Mouse (Mus musculus): ENCODE results near the gene Slc22a14. TPM values are rescaled to one million over a fixed set of nuclear protein-coding genes. Genes with fewer than 3 reads are reported as not detected.

Gene Slc22a14
- polyA plus RNA-seq, 1 experiment = not detected

DNA sequence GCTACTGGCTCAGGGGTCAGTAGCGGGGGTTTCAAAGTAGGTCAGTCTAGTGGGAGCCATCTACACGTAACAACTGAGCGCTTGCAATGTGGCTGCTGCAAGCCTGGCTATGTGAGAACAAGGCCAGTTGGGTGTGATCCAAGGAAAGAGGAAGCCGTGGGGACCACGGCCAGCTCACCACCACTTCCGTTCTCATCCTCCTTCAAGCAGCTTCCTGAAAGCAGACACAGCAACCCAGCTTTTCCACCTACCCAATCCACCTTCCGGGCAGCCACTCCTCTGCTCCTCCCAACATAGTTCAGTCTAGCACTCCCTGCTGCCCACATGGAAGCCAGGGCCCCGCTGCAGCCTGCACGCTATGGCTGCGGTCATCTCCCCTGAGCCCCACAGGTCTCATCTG is 31.0 kb downstream of the Slc22a14 start:
- H3K4me2 ChIP-seq (ENCODE audit: low read depth) = no peak overlapping the region
- no peak overlapping the region for H3K4me3 ChIP-seq
- TF ChIP-seq POLR2A (IDR thresholded peaks at IDR 0.05; ENCODE audit: insufficient read length, low read depth) (no peak), MAX (IDR thresholded peaks at IDR 0.05; ENCODE audit: low read depth) (no peak), MYOD1 (IDR thresholded peaks at IDR 0.05; ENCODE audit: control insufficient read depth in 1 of 3, insufficient read length in 2 of 3, low read depth in 2 of 3) (no peak), CEBPB (IDR thresholded peaks at IDR 0.05; ENCODE audit: insufficient read depth, poor library complexity, severe bottlenecking) (no peak), REST (IDR thresholded peaks at IDR 0.05; ENCODE audit: insufficient read depth, insufficient read length) (no peak), MYOG (IDR thresholded peaks at IDR 0.05; ENCODE audit: control insufficient read depth in 1 of 3, insufficient read depth in 1 of 3, insufficient read length in 2 of 3, low read depth in 2 of 3) (no peak), E2F4 (IDR thresholded peaks at IDR 0.05; ENCODE audit: insufficient read depth) (no peak), SRF (IDR thresholded peaks at IDR 0.05; ENCODE audit: control insufficient read depth, insufficient read length, low read depth) (no peak), TCF3 (IDR thresholded peaks at IDR 0.05; ENCODE audit: insufficient read length, low read depth) (no peak), TCF12 (IDR thresholded peaks at IDR 0.05; ENCODE audit: insufficient read depth, poor library complexity, severe bottlenecking) (no peak), USF1 (IDR thresholded peaks at IDR 0.05; ENCODE audit: low read depth) (no peak), POLR2AphosphoS2 (IDR thresholded peaks at IDR 0.05; ENCODE audit: insufficient read length, low read depth) (no peak)
- no peaks in the 10 kb centered on the region for H3K27me3 ChIP-seq (ENCODE audit: control insufficient read depth, insufficient read depth, insufficient read length)
- H3ac ChIP-seq (ENCODE audit: control insufficient read depth, insufficient read length) = no peak overlapping the region
- no peaks in the 10 kb centered on the region for H3K36me3 ChIP-seq (ENCODE audit: control insufficient read depth, insufficient read depth)
- H3K79me2 ChIP-seq (ENCODE audit: control insufficient read depth, insufficient read depth) = peaks cover 4% of the 10 kb centered on the region

- TF ChIP-seq SRF (IDR thresholded peaks at IDR 0.05; ENCODE audit: control insufficient read depth, insufficient read length, low read depth) = no peak
- TF ChIP-seq CEBPB (IDR thresholded peaks at IDR 0.05; ENCODE audit: insufficient read depth, poor library complexity, severe bottlenecking) = no peak
- TF ChIP-seq TCF12 (IDR thresholded peaks at IDR 0.05; ENCODE audit: insufficient read depth, poor library complexity, severe bottlenecking) = no peak
- TF ChIP-seq REST (IDR thresholded peaks at IDR 0.05; ENCODE audit: insufficient read depth, insufficient read length) = no peak
- no peak for TF ChIP-seq MYOG (IDR thresholded peaks at IDR 0.05; ENCODE audit: control insufficient read depth in 1 of 3, insufficient read depth in 1 of 3, insufficient read length in 2 of 3, low read depth in 2 of 3)
- no peak for TF ChIP-seq USF1 (IDR thresholded peaks at IDR 0.05; ENCODE audit: low read depth)
- no peak for TF ChIP-seq E2F4 (IDR thresholded peaks at IDR 0.05; ENCODE audit: insufficient read depth)
- TF ChIP-seq MAX (IDR thresholded peaks at IDR 0.05; ENCODE audit: low read depth) = no peak
- no peak for TF ChIP-seq POLR2AphosphoS2 (IDR thresholded peaks at IDR 0.05; ENCODE audit: insufficient read length, low read depth)
- TF ChIP-seq MYOD1 (IDR thresholded peaks at IDR 0.05; ENCODE audit: control insufficient read depth in 1 of 3, insufficient read length in 2 of 3, low read depth in 2 of 3) = no peak
- no peak for TF ChIP-seq TCF3 (IDR thresholded peaks at IDR 0.05; ENCODE audit: insufficient read length, low read depth)
- TF ChIP-seq POLR2A (IDR thresholded peaks at IDR 0.05; ENCODE audit: insufficient read length, low read depth) = no peak
- H3ac ChIP-seq (ENCODE audit: control insufficient read depth, insufficient read length) = no peak overlapping the region
- H3K4me3 ChIP-seq = no peak overlapping the region
- H3K27me3 ChIP-seq (ENCODE audit: control insufficient read depth, insufficient read depth, insufficient read length) = no peaks in the 10 kb centered on the region
- no peak overlapping the region for H3K4me2 ChIP-seq (ENCODE audit: low read depth)
- no peaks in the 10 kb centered on the region for H3K79me2 ChIP-seq (ENCODE audit: control insufficient read depth, insufficient read depth)
- no peaks in the 10 kb centered on the region for H3K36me3 ChIP-seq (ENCODE audit: control insufficient read depth, insufficient read depth)
Measured at GRCm38 (mm10) chr9:119330186-119330963, 35.0 kb downstream of the Slc22a14 start.

GRCm38 (mm10) chr9:119328488-119328887 is 36.9 kb downstream of the Slc22a14 start:
- H3K36me3 ChIP-seq (ENCODE audit: control insufficient read depth, insufficient read depth) = no peaks in the 10 kb centered on the region
- H3K4me2 ChIP-seq (ENCODE audit: low read depth) = no peak overlapping the region
- H3K27me3 ChIP-seq (ENCODE audit: control insufficient read depth, insufficient read depth, insufficient read length) = no peaks in the 10 kb centered on the region
- H3K79me2 ChIP-seq (ENCODE audit: control insufficient read depth, insufficient read depth) = no peaks in the 10 kb centered on the region
- TF ChIP-seq CEBPB (IDR thresholded peaks at IDR 0.05; ENCODE audit: insufficient read depth, poor library complexity, severe bottlenecking) = no peak
- no peak for TF ChIP-seq POLR2AphosphoS2 (IDR thresholded peaks at IDR 0.05; ENCODE audit: insufficient read length, low read depth)
- TF ChIP-seq TCF3 (IDR thresholded peaks at IDR 0.05; ENCODE audit: insufficient read length, low read depth) = no peak
- no peak for TF ChIP-seq POLR2A (IDR thresholded peaks at IDR 0.05; ENCODE audit: insufficient read length, low read depth)
- no peak for TF ChIP-seq E2F4 (IDR thresholded peaks at IDR 0.05; ENCODE audit: insufficient read depth)
- TF ChIP-seq SRF (IDR thresholded peaks at IDR 0.05; ENCODE audit: control insufficient read depth, insufficient read length, low read depth) = no peak
- no peak for TF ChIP-seq MAX (IDR thresholded peaks at IDR 0.05; ENCODE audit: low read depth)
- TF ChIP-seq MYOD1 (IDR thresholded peaks at IDR 0.05; ENCODE audit: control insufficient read depth in 1 of 3, insufficient read length in 2 of 3, low read depth in 2 of 3) = no peak
- no peak for TF ChIP-seq REST (IDR thresholded peaks at IDR 0.05; ENCODE audit: insufficient read depth, insufficient read length)
- TF ChIP-seq TCF12 (IDR thresholded peaks at IDR 0.05; ENCODE audit: insufficient read depth, poor library complexity, severe bottlenecking) = no peak
- no peak for TF ChIP-seq USF1 (IDR thresholded peaks at IDR 0.05; ENCODE audit: low read depth)
- no peak for TF ChIP-seq MYOG (IDR thresholded peaks at IDR 0.05; ENCODE audit: control insufficient read depth in 1 of 3, insufficient read depth in 1 of 3, insufficient read length in 2 of 3, low read depth in 2 of 3)
- no peak overlapping the region for H3ac ChIP-seq (ENCODE audit: control insufficient read depth, insufficient read length)
- no peak overlapping the region for H3K4me3 ChIP-seq

GRCm38 (mm10) chr9:119324130-119324529 is 41.2 kb downstream of the Slc22a14 start:
- no peaks in the 10 kb centered on the region for H3K36me3 ChIP-seq (ENCODE audit: control insufficient read depth, insufficient read depth)
- no peak overlapping the region for H3ac ChIP-seq (ENCODE audit: control insufficient read depth, insufficient read length)
- peak overlapping the region; percentile 92 for H3K4me2 ChIP-seq (ENCODE audit: low read depth)
- H3K27me3 ChIP-seq (ENCODE audit: control insufficient read depth, insufficient read depth, insufficient read length) = no peaks in the 10 kb centered on the region
- H3K4me3 ChIP-seq = no peak overlapping the region
- TF ChIP-seq TCF3 (IDR thresholded peaks at IDR 0.05; ENCODE audit: insufficient read length, low read depth) (no peak), MAX (IDR thresholded peaks at IDR 0.05; ENCODE audit: low read depth) (no peak), POLR2AphosphoS2 (IDR thresholded peaks at IDR 0.05; ENCODE audit: insufficient read length, low read depth) (no peak), SRF (IDR thresholded peaks at IDR 0.05; ENCODE audit: control insufficient read depth, insufficient read length, low read depth) (no peak), MYOD1 (IDR thresholded peaks at IDR 0.05; ENCODE audit: control insufficient read depth in 1 of 3, insufficient read length in 2 of 3, low read depth in 2 of 3) (no peak), CEBPB (IDR thresholded peaks at IDR 0.05; ENCODE audit: insufficient read depth, poor library complexity, severe bottlenecking) (no peak), POLR2A (IDR thresholded peaks at IDR 0.05; ENCODE audit: insufficient read length, low read depth) (no peak), TCF12 (IDR thresholded peaks at IDR 0.05; ENCODE audit: insufficient read depth, poor library complexity, severe bottlenecking) (no peak), E2F4 (IDR thresholded peaks at IDR 0.05; ENCODE audit: insufficient read depth) (no peak), USF1 (IDR thresholded peaks at IDR 0.05; ENCODE audit: low read depth) (no peak), REST (IDR thresholded peaks at IDR 0.05; ENCODE audit: insufficient read depth, insufficient read length) (no peak)
- H3K79me2 ChIP-seq (ENCODE audit: control insufficient read depth, insufficient read depth) = peaks cover 27% of the 10 kb centered on the region

Measured in myocyte (in vitro differentiated cells).